Mouse (Mus musculus): ENCODE measurements around the gene Khnyn. TPM values are rescaled to one million over a fixed set of nuclear protein-coding genes. Genes with fewer than 3 reads are reported as not detected.

Khnyn gene
- polyA plus RNA-seq, 1 experiment from 2014 or later: 10.5 TPM

DNA sequence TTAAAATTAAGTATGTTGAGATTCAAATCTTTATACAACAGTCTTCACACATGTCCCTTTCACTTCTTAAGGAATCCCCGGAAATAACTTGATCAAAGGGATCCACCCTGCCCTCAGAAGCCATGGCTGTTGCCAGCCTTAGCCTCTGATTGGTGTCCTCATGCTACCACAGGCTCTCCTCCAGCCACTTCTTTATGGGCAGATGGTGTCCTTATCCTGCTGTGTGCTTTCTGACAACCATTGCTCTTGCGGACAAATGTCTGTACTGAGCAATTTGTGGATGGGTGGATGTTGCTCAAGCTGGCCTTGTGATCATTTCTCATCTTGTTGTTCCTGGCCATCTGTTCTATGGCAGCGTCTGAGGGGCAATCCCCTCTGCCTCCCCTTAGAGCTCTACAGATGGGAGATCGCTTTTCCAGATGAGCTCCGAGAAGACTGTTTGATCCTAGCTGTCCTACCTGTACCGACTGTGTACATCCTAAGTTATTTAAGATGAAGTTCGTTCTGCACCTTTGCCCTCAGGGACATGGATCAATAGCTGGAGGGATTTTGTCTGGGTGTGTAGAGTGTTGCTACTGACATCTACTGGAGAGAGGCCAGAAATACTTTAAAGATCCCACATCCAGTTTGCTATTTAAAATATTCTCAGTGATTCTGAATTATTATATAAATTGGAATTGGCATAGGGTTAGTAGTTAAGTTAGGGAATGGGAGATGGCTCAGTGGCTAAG is 55.5 kb downstream of the Khnyn start:
- no peak for ATAC-seq (ENCODE audit: low read depth)
- Histone ChIP-seq H3K9ac (no peak overlapping the region), H3K27me3 (no peaks in the 10 kb centered on the region), H3K4me3 (no peak overlapping the region), H3K4me1 (replicated peaks) (no peaks in the 10 kb centered on the region), H3K27ac (replicated peaks) (no peak overlapping the region), H3K9me3 (no peaks in the 10 kb centered on the region), H3K36me3 (no peaks in the 10 kb centered on the region), H3K4me2 (no peak overlapping the region)
- 47% methylated on average over 7 of the region's 7 CpGs for WGBS

DNA sequence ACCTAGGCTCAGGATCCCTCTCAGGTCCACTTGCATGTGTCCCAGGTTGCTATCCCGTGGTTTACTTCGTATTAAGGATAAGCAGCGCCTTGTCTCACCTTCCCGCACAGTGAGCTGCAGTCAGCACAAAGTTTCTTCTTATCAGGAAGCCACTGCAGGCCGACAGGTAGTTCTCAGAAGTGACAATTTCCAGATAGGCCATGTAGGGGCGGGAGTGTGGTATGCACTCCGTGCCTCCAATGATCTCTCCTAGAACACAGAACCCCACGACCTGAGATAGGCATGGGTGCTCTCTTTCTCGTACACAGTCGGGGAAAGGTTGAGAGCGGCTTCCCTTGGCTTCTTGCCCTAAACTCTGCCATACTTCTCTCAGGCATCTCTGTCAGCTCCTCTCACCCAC is 58.9 kb downstream of the Khnyn start:
- H3K4me3 ChIP-seq: no peak overlapping the region
- no peaks in the 10 kb centered on the region for H3K9me3 ChIP-seq
- 88% methylated on average over 11 of the region's 11 CpGs for WGBS
- ATAC-seq (ENCODE audit: low read depth): no peak
- no peaks in the 10 kb centered on the region for H3K4me1 ChIP-seq (replicated peaks)
- H3K27me3 ChIP-seq: no peaks in the 10 kb centered on the region
- no peak overlapping the region for H3K27ac ChIP-seq (replicated peaks)
- H3K4me2 ChIP-seq: no peak overlapping the region
- H3K36me3 ChIP-seq: no peaks in the 10 kb centered on the region
- no peak overlapping the region for H3K9ac ChIP-seq

DNA sequence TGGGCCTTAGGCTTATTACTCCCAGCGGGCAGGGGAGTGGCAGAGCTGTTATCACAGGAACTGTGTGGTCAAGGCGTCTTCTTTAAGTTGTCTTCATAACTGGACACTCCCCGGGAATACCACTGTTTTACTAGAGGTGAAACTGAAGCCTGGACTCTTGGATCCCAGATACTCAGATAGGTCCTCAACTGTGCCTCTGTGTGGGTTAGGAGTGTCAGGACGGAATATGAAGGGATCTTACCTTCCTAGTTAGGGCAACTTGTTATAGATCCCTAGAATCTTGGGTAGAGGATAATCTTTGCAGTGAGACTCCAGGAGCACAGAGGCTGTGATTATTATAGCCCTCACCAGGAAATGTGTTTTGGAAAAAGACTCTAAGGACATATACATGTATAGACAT is 59.8 kb downstream of the Khnyn start, which contains the start of gene Cma1:
Gene Cma1, minus strand, starts transcription at position 101 of the 400 bp plus-strand sequence.
- H3K27me3 ChIP-seq: no peaks in the 10 kb centered on the region
- no peak within 1 kb of the TSS for H3K27ac ChIP-seq (replicated peaks)
- H3K36me3 ChIP-seq: no peaks in the 10 kb centered on the region
- WGBS: 84% methylated on average over 4 of the region's 4 CpGs
- no peak within 1 kb of the TSS for H3K4me2 ChIP-seq
- no peak within 1 kb of the TSS for H3K4me3 ChIP-seq
- no peak for ATAC-seq (ENCODE audit: low read depth)
- no peak within 1 kb of the TSS for H3K9ac ChIP-seq
- no peaks in the 10 kb centered on the region for H3K4me1 ChIP-seq (replicated peaks)
- no peaks in the 10 kb centered on the region for H3K9me3 ChIP-seq

DNA sequence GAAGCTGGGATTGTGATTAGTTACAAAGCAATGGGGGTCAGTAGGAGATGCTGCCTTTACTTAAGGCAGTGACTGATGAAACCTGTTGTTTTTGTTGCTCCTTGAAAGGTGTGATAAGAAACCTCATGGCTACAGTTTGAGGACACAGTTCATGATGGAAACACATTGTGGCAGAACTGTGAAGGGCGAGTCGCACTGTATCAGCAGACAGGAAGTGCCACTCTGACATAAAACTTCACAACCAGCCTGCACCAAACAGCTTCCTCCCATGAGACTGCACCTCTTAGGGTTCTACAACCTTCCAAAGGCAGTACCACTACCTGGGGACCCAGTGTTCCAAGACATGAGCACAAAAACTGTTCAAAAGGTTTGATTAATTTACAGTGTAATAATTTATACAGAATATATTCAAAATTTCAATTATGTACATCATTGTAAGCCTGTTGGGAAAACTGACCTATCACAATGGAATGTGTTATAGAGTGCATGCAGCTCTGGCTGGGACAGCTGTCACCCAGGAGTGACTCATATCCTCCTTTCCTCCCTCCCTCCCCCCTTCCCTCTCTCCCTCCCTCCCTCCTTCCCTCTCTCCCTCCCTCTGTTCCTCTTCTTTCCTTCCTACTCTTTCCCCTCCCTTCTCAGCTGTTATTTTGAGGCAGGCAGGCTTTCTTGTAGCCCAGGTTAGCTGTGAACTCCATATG is 61.7 kb downstream of the Khnyn start:
- no peak overlapping the region for H3K27ac ChIP-seq (replicated peaks)
- no peak overlapping the region for H3K4me3 ChIP-seq
- no peaks in the 10 kb centered on the region for H3K36me3 ChIP-seq
- no peak overlapping the region for H3K9ac ChIP-seq
- H3K4me2 ChIP-seq: no peak overlapping the region
- ATAC-seq (ENCODE audit: low read depth): no peak
- no peaks in the 10 kb centered on the region for H3K27me3 ChIP-seq
- H3K9me3 ChIP-seq: no peaks in the 10 kb centered on the region
- WGBS: 79% methylated on average over 2 of the region's 2 CpGs
- H3K4me1 ChIP-seq (replicated peaks): no peaks in the 10 kb centered on the region

Other genes with a start within 250 kb of the Khnyn start
- gene Ipo4, start 249.0 kb upstream of the Khnyn start, polyA plus RNA-seq (2015; fragmentation: Nextera tagmentation; extraction: Ambion mirVana): 81.6 and 84.5 TPM in 2 replicates
- gene Gm49378, start 247.1 kb upstream of the Khnyn start, polyA plus RNA-seq (2015; fragmentation: Nextera tagmentation; extraction: Ambion mirVana): 1.9 and 3.0 TPM in 2 replicates
- 60.0 and 61.2 TPM in 2 replicates for gene Tm9sf1, start 241.1 kb upstream of the Khnyn start, polyA plus RNA-seq (2015; fragmentation: Nextera tagmentation; extraction: Ambion mirVana)
- 0.30 and 0.31 TPM in 2 replicates for gene Tssk4, start 234.8 kb upstream of the Khnyn start, polyA plus RNA-seq (2015; fragmentation: Nextera tagmentation; extraction: Ambion mirVana)
- gene Mdp1, start 224.4 kb upstream of the Khnyn start, polyA plus RNA-seq (2015; fragmentation: Nextera tagmentation; extraction: Ambion mirVana): 68.6 and 70.4 TPM in 2 replicates
- 51.1 and 55.0 TPM in 2 replicates for gene Gmpr2, start 213.0 kb upstream of the Khnyn start, polyA plus RNA-seq (2015; fragmentation: Nextera tagmentation; extraction: Ambion mirVana)
- 551 and 603 TPM in 2 replicates for gene Nedd8, start 212.8 kb upstream of the Khnyn start, polyA plus RNA-seq (2015; fragmentation: Nextera tagmentation; extraction: Ambion mirVana)
- gene Tinf2, start 203.1 kb upstream of the Khnyn start, polyA plus RNA-seq (2015; fragmentation: Nextera tagmentation; extraction: Ambion mirVana): 26.3 and 26.9 TPM in 2 replicates
- 0.17 and 0.66 TPM in 2 replicates for gene Tgm1, start 171.0 kb upstream of the Khnyn start, polyA plus RNA-seq (2015; fragmentation: Nextera tagmentation; extraction: Ambion mirVana)
- 50.6 and 53.2 TPM in 2 replicates for gene Rabggta, start 162.7 kb upstream of the Khnyn start, polyA plus RNA-seq (2015; fragmentation: Nextera tagmentation; extraction: Ambion mirVana)
- 90.0 and 95.0 TPM in 2 replicates for gene Dhrs1, start 139.3 kb upstream of the Khnyn start, polyA plus RNA-seq (2015; fragmentation: Nextera tagmentation; extraction: Ambion mirVana)
- gene Nop9, start 139.3 kb upstream of the Khnyn start, polyA plus RNA-seq (2015; fragmentation: Nextera tagmentation; extraction: Ambion mirVana): 29.3 and 32.7 TPM in 2 replicates
- gene Cideb, start 126.5 kb upstream of the Khnyn start, polyA plus RNA-seq (2015; fragmentation: Nextera tagmentation; extraction: Ambion mirVana): 0.24 TPM in 1 of 2 replicates, not detected in the other
- gene Ltb4r2, start 123.5 kb upstream of the Khnyn start, polyA plus RNA-seq (2015; fragmentation: Nextera tagmentation; extraction: Ambion mirVana): 0.29 and 0.33 TPM in 2 replicates
- gene Ltb4r1, start 119.0 kb upstream of the Khnyn start, polyA plus RNA-seq (2015; fragmentation: Nextera tagmentation; extraction: Ambion mirVana): 0.21 and 0.28 TPM in 2 replicates
- 4.4 and 5.7 TPM in 2 replicates for gene Adcy4, start 100.9 kb upstream of the Khnyn start, polyA plus RNA-seq (2015; fragmentation: Nextera tagmentation; extraction: Ambion mirVana)
- gene Ripk3, start 96.1 kb upstream of the Khnyn start, polyA plus RNA-seq (2015; fragmentation: Nextera tagmentation; extraction: Ambion mirVana): 4.3 and 4.7 TPM in 2 replicates
- 12.2 and 14.2 TPM in 2 replicates for gene Nfatc4, start 61.8 kb upstream of the Khnyn start, polyA plus RNA-seq (2015; fragmentation: Nextera tagmentation; extraction: Ambion mirVana)
- gene Nynrin, start 30.9 kb upstream of the Khnyn start, polyA plus RNA-seq (2015; fragmentation: Nextera tagmentation; extraction: Ambion mirVana): 11.8 and 12.7 TPM in 2 replicates
- gene Cbln3, start 555 bp upstream of the Khnyn start, polyA plus RNA-seq (2015; fragmentation: Nextera tagmentation; extraction: Ambion mirVana): 0.19 and 0.25 TPM in 2 replicates
- 105 and 109 TPM in 2 replicates for gene Sdr39u1, start 15.3 kb downstream of the Khnyn start, polyA plus RNA-seq (2015; fragmentation: Nextera tagmentation; extraction: Ambion mirVana)
- gene Cma1, start 59.7 kb downstream of the Khnyn start, polyA plus RNA-seq (2015; fragmentation: Nextera tagmentation; extraction: Ambion mirVana): 0.47 TPM in 1 of 2 replicates, not detected in the other
- not detected in 2 replicates for gene Cma2, start 66.0 kb downstream of the Khnyn start, polyA plus RNA-seq (2015; fragmentation: Nextera tagmentation; extraction: Ambion mirVana)
- gene Mcpt1, start 133.0 kb downstream of the Khnyn start, polyA plus RNA-seq (2015; fragmentation: Nextera tagmentation; extraction: Ambion mirVana): not detected in 2 replicates
- not detected in 2 replicates for gene Mcpt9, start 145.5 kb downstream of the Khnyn start, polyA plus RNA-seq (2015; fragmentation: Nextera tagmentation; extraction: Ambion mirVana)
- not detected in 2 replicates for gene Mcpt2, start 157.1 kb downstream of the Khnyn start, polyA plus RNA-seq (2015; fragmentation: Nextera tagmentation; extraction: Ambion mirVana)
- gene Mcpt4, start 177.4 kb downstream of the Khnyn start, polyA plus RNA-seq (2015; fragmentation: Nextera tagmentation; extraction: Ambion mirVana): not detected in 2 replicates
- gene Mcpt8, start 200.3 kb downstream of the Khnyn start, polyA plus RNA-seq (2015; fragmentation: Nextera tagmentation; extraction: Ambion mirVana): not detected in 2 replicates
- gene Ctsg, start 217.6 kb downstream of the Khnyn start, polyA plus RNA-seq (2015; fragmentation: Nextera tagmentation; extraction: Ambion mirVana): not detected in 2 replicates
- not detected in 2 replicates for gene Gzme, start 235.7 kb downstream of the Khnyn start, polyA plus RNA-seq (2015; fragmentation: Nextera tagmentation; extraction: Ambion mirVana)
- not detected in 2 replicates for gene Gzmd, start 247.7 kb downstream of the Khnyn start, polyA plus RNA-seq (2015; fragmentation: Nextera tagmentation; extraction: Ambion mirVana)

All from neural tube, embryonic 13.5 days (tissue).